Mouse (Mus musculus): ENCODE measurements around the gene Auts2. TPM values are rescaled to one million over a fixed set of nuclear protein-coding genes. Genes with fewer than 3 reads are reported as not detected.

Gene Auts2
- total and polyA plus RNA-seq, 3 experiments: not detected

DNA sequence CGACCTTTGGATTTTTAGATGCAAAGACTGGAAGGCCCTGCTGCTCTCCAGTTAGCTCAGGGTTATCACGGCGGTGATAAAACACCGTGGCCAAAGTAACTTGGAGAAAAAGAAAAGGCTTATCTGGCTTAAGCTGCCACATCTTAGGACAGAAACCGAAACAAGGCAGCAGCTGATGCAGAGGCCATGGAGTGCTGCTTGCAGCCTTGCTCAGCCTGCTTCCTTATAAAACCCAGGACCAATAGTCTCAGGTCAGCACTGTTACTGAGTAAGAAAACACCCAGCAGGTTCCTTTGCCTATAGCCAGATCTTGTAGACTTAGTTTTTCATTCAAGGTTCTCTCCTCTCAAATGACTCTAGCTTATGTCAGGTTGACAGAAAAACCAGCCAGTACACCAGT lies 621.0 kb downstream of the Auts2 start:
- Histone ChIP-seq H3K27ac (ENCODE audit: insufficient read depth, low read depth) (no peak overlapping the region), H3K9ac (ENCODE audit: insufficient read depth, low read depth) (no peak overlapping the region), H3K36me3 (replicated peaks in 1 of 2; ENCODE audit: control insufficient read depth in 1 of 2, insufficient read depth in 1 of 2, low read length in 1 of 2) (no peaks in the 10 kb centered on the region), H3K4me3 (replicated peaks in 1 of 3; ENCODE audit: low read depth in 2 of 3, low read length in 2 of 3, poor library complexity in 1 of 3) (no peak overlapping the region), H3K79me2 (replicated peaks; ENCODE audit: control insufficient read depth, extremely low read depth, insufficient read depth, poor library complexity, severe bottlenecking) (no peaks in the 10 kb centered on the region), H3K27me3 (replicated peaks) (no peaks in the 10 kb centered on the region), H3K4me1 (ENCODE audit: control insufficient read depth in 1 of 2, insufficient read depth in 2 of 2) (no peaks in the 10 kb centered on the region), H3K4me2 (ENCODE audit: insufficient read depth, low read depth, poor library complexity, severe bottlenecking) (no peak overlapping the region), H3K9me3 (replicated peaks; ENCODE audit: low read length) (peaks cover 70% of the 10 kb centered on the region)
- in situ Hi-C loops (cut with MboI; ENCODE audit: low pct_ligation_motif_present, low pct_unique_long_range_greater_than_20kb, low sequenced_read_pairs) (no loop called here), dilution Hi-C loops (cut with MboI; ENCODE audit: extremely low pct_ligation_motif_present, extremely low pct_unique_long_range_greater_than_20kb, low sequenced_read_pairs) (no loop called here)
- DNase-seq (ENCODE audit: extremely low read depth): no peak
- TF ChIP-seq ELF1 (IDR thresholded peaks at IDR 0.05; ENCODE audit: low read depth, low read length): no peak
- TF ChIP-seq JUND (conservative IDR thresholded peaks at IDR 0.05; ENCODE audit: low read depth, low read length): no peak
- no peak for TF ChIP-seq CHD2 (IDR thresholded peaks at IDR 0.05; ENCODE audit: low read length)
- no peak for TF ChIP-seq POLR2AphosphoS2 (IDR thresholded peaks at IDR 0.05; ENCODE audit: low read depth, low read length)
- TF ChIP-seq ZC3H11A (IDR thresholded peaks at IDR 0.05; ENCODE audit: low read depth, low read length): no peak
- TF ChIP-seq ZKSCAN1 (IDR thresholded peaks at IDR 0.05; ENCODE audit: borderline replicate concordance, low read depth, low read length): no peak
- TF ChIP-seq SMC3 (IDR thresholded peaks at IDR 0.05; ENCODE audit: low read depth, low read length): no peak
- no peak for TF ChIP-seq USF1 (IDR thresholded peaks at IDR 0.05; ENCODE audit: low read depth, low read length)

- dilution Hi-C loops (cut with MboI; ENCODE audit: extremely low pct_ligation_motif_present, extremely low pct_unique_long_range_greater_than_20kb, low sequenced_read_pairs) (no loop called here), in situ Hi-C loops (cut with MboI; ENCODE audit: low pct_ligation_motif_present, low pct_unique_long_range_greater_than_20kb, low sequenced_read_pairs) (no loop called here)
- Histone ChIP-seq H3K4me1 (ENCODE audit: control insufficient read depth in 1 of 2, insufficient read depth in 2 of 2) (no peaks in the 10 kb centered on the region), H3K4me3 (replicated peaks in 1 of 3; ENCODE audit: low read depth in 2 of 3, low read length in 2 of 3, poor library complexity in 1 of 3) (no peak overlapping the region), H3K9ac (ENCODE audit: insufficient read depth, low read depth) (no peak overlapping the region), H3K9me3 (replicated peaks; ENCODE audit: low read length) (peaks cover 70% of the 10 kb centered on the region), H3K27me3 (replicated peaks) (no peaks in the 10 kb centered on the region), H3K79me2 (replicated peaks; ENCODE audit: control insufficient read depth, extremely low read depth, insufficient read depth, poor library complexity, severe bottlenecking) (no peaks in the 10 kb centered on the region), H3K27ac (ENCODE audit: insufficient read depth, low read depth) (no peak overlapping the region), H3K4me2 (ENCODE audit: insufficient read depth, low read depth, poor library complexity, severe bottlenecking) (no peak overlapping the region), H3K36me3 (replicated peaks in 1 of 2; ENCODE audit: control insufficient read depth in 1 of 2, insufficient read depth in 1 of 2, low read length in 1 of 2) (no peaks in the 10 kb centered on the region)
- TF ChIP-seq JUND (conservative IDR thresholded peaks at IDR 0.05; ENCODE audit: low read depth, low read length) (no peak), GABPA (IDR thresholded peaks at IDR 0.05; ENCODE audit: insufficient replicate concordance, low read depth, low read length) (no peak), TCF12 (IDR thresholded peaks at IDR 0.05; ENCODE audit: low read depth, low read length) (no peak)
- DNase-seq (ENCODE audit: extremely low read depth): no peak
These were observed 623.0 kb downstream of the Auts2 start for GRCm38 (mm10) chr5:131919983-131920777.

- Histone ChIP-seq H3K36me3 (replicated peaks in 1 of 2; ENCODE audit: control insufficient read depth in 1 of 2, insufficient read depth in 1 of 2, low read length in 1 of 2) (no peaks in the 10 kb centered on the region), H3K79me2 (replicated peaks; ENCODE audit: control insufficient read depth, extremely low read depth, insufficient read depth, poor library complexity, severe bottlenecking) (no peaks in the 10 kb centered on the region), H3K4me3 (replicated peaks in 1 of 3; ENCODE audit: low read depth in 2 of 3, low read length in 2 of 3, poor library complexity in 1 of 3) (no peak overlapping the region), H3K9me3 (replicated peaks; ENCODE audit: low read length) (peaks cover 71% of the 10 kb centered on the region), H3K9ac (ENCODE audit: insufficient read depth, low read depth) (no peak overlapping the region), H3K27me3 (replicated peaks) (no peaks in the 10 kb centered on the region), H3K27ac (ENCODE audit: insufficient read depth, low read depth) (no peak overlapping the region), H3K4me1 (ENCODE audit: control insufficient read depth in 1 of 2, insufficient read depth in 2 of 2) (no peaks in the 10 kb centered on the region), H3K4me2 (ENCODE audit: insufficient read depth, low read depth, poor library complexity, severe bottlenecking) (no peak overlapping the region)
- dilution Hi-C loops (cut with MboI; ENCODE audit: extremely low pct_ligation_motif_present, extremely low pct_unique_long_range_greater_than_20kb, low sequenced_read_pairs) (no loop called here), in situ Hi-C loops (cut with MboI; ENCODE audit: low pct_ligation_motif_present, low pct_unique_long_range_greater_than_20kb, low sequenced_read_pairs) (no loop called here)
- DNase-seq (ENCODE audit: extremely low read depth): no peak
- TF ChIP-seq SMC3 (IDR thresholded peaks at IDR 0.05; ENCODE audit: low read depth, low read length): no peak
- TF ChIP-seq JUN (IDR thresholded peaks at IDR 0.05; ENCODE audit: insufficient read depth, low read depth, low read length): no peak
- TF ChIP-seq MEF2A (IDR thresholded peaks at IDR 0.05; ENCODE audit: borderline replicate concordance, low read depth, low read length): no peak
- TF ChIP-seq SIN3A (IDR thresholded peaks at IDR 0.05; ENCODE audit: low read length): no peak
- TF ChIP-seq NELFE (IDR thresholded peaks at IDR 0.05; ENCODE audit: low read depth, low read length): no peak
- TF ChIP-seq RCOR1 (conservative IDR thresholded peaks at IDR 0.05; ENCODE audit: low read depth, low read length): no peak
- TF ChIP-seq ZC3H11A (IDR thresholded peaks at IDR 0.05; ENCODE audit: low read depth, low read length): no peak
- no peak for TF ChIP-seq USF2 (conservative IDR thresholded peaks at IDR 0.05; ENCODE audit: low read depth, low read length)
- no peak for TF ChIP-seq CHD2 (IDR thresholded peaks at IDR 0.05; ENCODE audit: low read length)
- no peak for TF ChIP-seq CTCF (conservative IDR thresholded peaks at IDR 0.05 in 1 of 2, IDR thresholded peaks at IDR 0.05 in 1 of 2; ENCODE audit: low read depth in 2 of 2, low read length in 2 of 2)
- TF ChIP-seq ELF1 (IDR thresholded peaks at IDR 0.05; ENCODE audit: low read depth, low read length): no peak
- no peak for TF ChIP-seq MXI1 (IDR thresholded peaks at IDR 0.05; ENCODE audit: low read depth, low read length)
- TF ChIP-seq CHD1 (IDR thresholded peaks at IDR 0.05; ENCODE audit: low read depth, low read length): no peak
- TF ChIP-seq POLR2A (IDR thresholded peaks at IDR 0.05; ENCODE audit: low read depth, low read length): no peak
- TF ChIP-seq ZKSCAN1 (IDR thresholded peaks at IDR 0.05; ENCODE audit: borderline replicate concordance, low read depth, low read length): no peak
These were observed 626.2 kb downstream of the Auts2 start for GRCm38 (mm10) chr5:131916791-131917403.

Measured in CH12.LX (cell line).